Mouse (Mus musculus): ENCODE results near the gene Casp9. TPM values are rescaled to one million over a fixed set of nuclear protein-coding genes. Genes with fewer than 3 reads are reported as not detected.

Gene Casp9
- total and polyA plus RNA-seq, 2 experiments from 2014 or later, result 14.7 to 17.7 TPM

GRCm38 (mm10) chr4:141863726-141864280 is 70.4 kb downstream of the Casp9 start:
- H3K4me3 ChIP-seq (ENCODE audit: low read depth, low read length), result no peak overlapping the region
- no peak for DNase-seq
- H3K27ac ChIP-seq (ENCODE audit: low read depth, low read length), result no peak overlapping the region
- no peak for ATAC-seq
- H3K4me1 ChIP-seq (ENCODE audit: insufficient read depth), result 0 out of 2 replicates have a peak, but pooled peaks cover 4% of the 10 kb centered on the region
- peaks cover 10% of the 10 kb centered on the region for H3K36me3 ChIP-seq (ENCODE audit: insufficient read depth)
- H3K9ac ChIP-seq, result no peak overlapping the region
- TF ChIP-seq CTCF (IDR thresholded peaks at IDR 0.05; ENCODE audit: low read depth), result no peak
- H3K4me2 ChIP-seq (ENCODE audit: low read depth), result no peak overlapping the region
- H3K27me3 ChIP-seq (ENCODE audit: insufficient read depth, low read length), result no peaks in the 10 kb centered on the region
- 96% methylated on average over 7 of the region's 7 CpGs for WGBS
- H3K9me3 ChIP-seq (ENCODE audit: low read length), result no peaks in the 10 kb centered on the region

GRCm38 (mm10) chr4:141864506-141864905 is 71.1 kb downstream of the Casp9 start:
- no peak for TF ChIP-seq CTCF (IDR thresholded peaks at IDR 0.05; ENCODE audit: low read depth)
- 94% methylated on average over 8 of the region's 8 CpGs for WGBS
- Histone ChIP-seq H3K4me3 (ENCODE audit: low read depth, low read length) (no peak overlapping the region), H3K4me2 (ENCODE audit: low read depth) (no peak overlapping the region), H3K4me1 (ENCODE audit: insufficient read depth) (0 out of 2 replicates have a peak, but pooled peaks cover 4% of the 10 kb centered on the region), H3K9ac (no peak overlapping the region), H3K27ac (ENCODE audit: low read depth, low read length) (no peak overlapping the region), H3K9me3 (ENCODE audit: low read length) (no peaks in the 10 kb centered on the region), H3K27me3 (ENCODE audit: insufficient read depth, low read length) (no peaks in the 10 kb centered on the region), H3K36me3 (ENCODE audit: insufficient read depth) (peaks cover 3% of the 10 kb centered on the region; the same call in 1 of the 2 replicates)
- no peak for ATAC-seq
- DNase-seq, result no peak

DNA sequence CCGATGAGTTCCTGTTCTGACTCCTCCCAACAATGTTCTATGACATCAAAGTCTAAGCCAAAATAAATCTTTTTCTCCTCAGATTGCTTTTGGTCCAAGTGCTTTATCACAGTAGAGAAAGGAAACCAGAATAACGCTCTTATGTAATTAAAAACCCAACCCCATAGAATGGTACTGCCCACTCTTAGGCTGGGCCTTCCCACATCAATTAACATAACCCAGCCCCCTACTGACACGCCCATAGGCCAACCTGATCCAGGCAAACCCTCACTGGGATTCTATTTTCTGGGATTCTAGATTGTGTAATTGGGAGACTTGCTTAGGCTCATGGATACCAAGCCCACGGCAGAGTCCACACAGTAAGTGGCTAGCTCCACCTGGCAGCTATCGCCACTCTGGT is 71.6 kb downstream of the Casp9 start:
- no peaks in the 10 kb centered on the region for H3K9me3 ChIP-seq (ENCODE audit: low read length)
- H3K36me3 ChIP-seq (ENCODE audit: insufficient read depth), result no peaks in the 10 kb centered on the region
- ATAC-seq (no peak), DNase-seq (no peak)
- no peak overlapping the region for H3K4me3 ChIP-seq (ENCODE audit: low read depth, low read length)
- no peak overlapping the region for H3K27ac ChIP-seq (ENCODE audit: low read depth, low read length)
- no peaks in the 10 kb centered on the region for H3K27me3 ChIP-seq (ENCODE audit: insufficient read depth, low read length)
- WGBS, result 95% methylated on average over 5 of the region's 5 CpGs
- peaks cover 5% of the 10 kb centered on the region; the same call in 1 of the 2 replicates for H3K4me1 ChIP-seq (ENCODE audit: insufficient read depth)
- no peak overlapping the region for H3K9ac ChIP-seq
- no peak overlapping the region for H3K4me2 ChIP-seq (ENCODE audit: low read depth)
- TF ChIP-seq CTCF (IDR thresholded peaks at IDR 0.05; ENCODE audit: low read depth), result no peak

Other genes starting within 250 kb of the Casp9 start
- gene Fblim1, start 187.5 kb upstream of the Casp9 start, total RNA-seq (2014; rRNA removed), result 20.8 and 22.3 TPM in 2 replicates
- 24.9 and 26.1 TPM in 2 replicates for gene Fblim1, start 187.5 kb upstream of the Casp9 start, polyA plus RNA-seq (2015; fragmentation: Nextera tagmentation; extraction: Ambion mirVana)
- gene Tmem82, start 175.0 kb upstream of the Casp9 start, total RNA-seq (2014; rRNA removed), result 0.33 and 0.54 TPM in 2 replicates
- 0.21 and 0.24 TPM in 2 replicates for gene Tmem82, start 175.0 kb upstream of the Casp9 start, polyA plus RNA-seq (2015; fragmentation: Nextera tagmentation; extraction: Ambion mirVana)
- gene Slc25a34, start 169.8 kb upstream of the Casp9 start, total RNA-seq (2014; rRNA removed), result 4.0 and 4.8 TPM in 2 replicates
- gene Slc25a34, start 169.8 kb upstream of the Casp9 start, polyA plus RNA-seq (2015; fragmentation: Nextera tagmentation; extraction: Ambion mirVana), result 0.72 and 1.1 TPM in 2 replicates
- gene Plekhm2, start 128.7 kb upstream of the Casp9 start, total RNA-seq (2014; rRNA removed), result 27.3 and 33.7 TPM in 2 replicates
- gene Plekhm2, start 128.7 kb upstream of the Casp9 start, polyA plus RNA-seq (2015; fragmentation: Nextera tagmentation; extraction: Ambion mirVana), result 5.0 and 5.6 TPM in 2 replicates
- gene Rsc1a1, start 108.0 kb upstream of the Casp9 start, total RNA-seq (2014; rRNA removed), result 3.1 and 4.8 TPM in 2 replicates
- gene Rsc1a1, start 108.0 kb upstream of the Casp9 start, polyA plus RNA-seq (2015; fragmentation: Nextera tagmentation; extraction: Ambion mirVana), result 0.36 and 0.53 TPM in 2 replicates
- 17.2 and 20.7 TPM in 2 replicates for gene Ddi2, start 70.2 kb upstream of the Casp9 start, total RNA-seq (2014; rRNA removed)
- 8.2 and 11.1 TPM in 2 replicates for gene Ddi2, start 70.2 kb upstream of the Casp9 start, polyA plus RNA-seq (2015; fragmentation: Nextera tagmentation; extraction: Ambion mirVana)
- gene Agmat, start 46.9 kb upstream of the Casp9 start, total RNA-seq (2014; rRNA removed), result not detected in 2 replicates
- not detected in 2 replicates for gene Agmat, start 46.9 kb upstream of the Casp9 start, polyA plus RNA-seq (2015; fragmentation: Nextera tagmentation; extraction: Ambion mirVana)
- gene Dnajc16, start 2.7 kb upstream of the Casp9 start, total RNA-seq (2014; rRNA removed), result 14.3 and 19.2 TPM in 2 replicates
- gene Dnajc16, start 2.7 kb upstream of the Casp9 start, polyA plus RNA-seq (2015; fragmentation: Nextera tagmentation; extraction: Ambion mirVana), result 4.8 and 6.5 TPM in 2 replicates
- gene Cela2a, start 32.5 kb downstream of the Casp9 start, total RNA-seq (2014; rRNA removed), result 0.69 TPM in 1 of 2 replicates, not detected in the other
- gene Cela2a, start 32.5 kb downstream of the Casp9 start, polyA plus RNA-seq (2015; fragmentation: Nextera tagmentation; extraction: Ambion mirVana), result 0.18 and 0.39 TPM in 2 replicates
- gene Ctrc, start 52.7 kb downstream of the Casp9 start, total RNA-seq (2014; rRNA removed), result not detected in 2 replicates
- gene Ctrc, start 52.7 kb downstream of the Casp9 start, polyA plus RNA-seq (2015; fragmentation: Nextera tagmentation; extraction: Ambion mirVana), result not detected in 2 replicates
- gene Efhd2, start 81.3 kb downstream of the Casp9 start, total RNA-seq (2014; rRNA removed), result 24.2 and 30.7 TPM in 2 replicates
- gene Efhd2, start 81.3 kb downstream of the Casp9 start, polyA plus RNA-seq (2015; fragmentation: Nextera tagmentation; extraction: Ambion mirVana), result 49.7 and 52.2 TPM in 2 replicates
- gene Fhad1, start 221.5 kb downstream of the Casp9 start, total RNA-seq (2014; rRNA removed), result 2.0 and 3.9 TPM in 2 replicates
- 3.5 and 4.6 TPM in 2 replicates for gene Fhad1, start 221.5 kb downstream of the Casp9 start, polyA plus RNA-seq (2015; fragmentation: Nextera tagmentation; extraction: Ambion mirVana)